Mouse (Mus musculus) kidney, adult 2 months (tissue): ENCODE results near the gene Tas2r143.

Source experiments
- CTCF ChIP-seq: fragments of 200-500 bp; conservative IDR thresholded peaks from 2 replicates; pipeline ENCODE4 v1.5.1; 2011; ENCODE audit warnings: low read depth, mild to moderate bottlenecking, control low read depth, low read length, moderate library complexity, mixed read lengths; ENCODE audit not compliant: insufficient read depth, insufficient read length
- POLR2A ChIP-seq: fragments of 200-500 bp; IDR thresholded peaks from one replicate; pipeline ENCODE4 v1.6.1; 2011; ENCODE audit warnings: low read depth, low read length, control low read depth

GRCm38 (mm10) chr6:42381916-42382381 is 18.1 kb upstream of the Tas2r143 start:
- TF ChIP-seq CTCF (no peak), POLR2A (no peak)
